Mouse (Mus musculus) layer of hippocampus, adult 18-20 months (tissue): ENCODE data around the gene Zfp212. TPM values are rescaled to one million over a fixed set of nuclear protein-coding genes. Genes with fewer than 3 reads are reported as not detected.

ENCODE experiments used
- DNase-seq, 2 experiments: peaks; one replicate each; pipeline ENCODE4 v3.0.0; 2022; ENCODE audit warnings: low spot score in 2 of 2
- long read RNA-seq: library from polyadenylated mRNA; stranded (forward); transcript quantifications from one replicate; pipeline ENCODE4 v2.0.0, GENCODE M21; 2021
- total RNA-seq, 2 experiments: library from RNA; stranded (reverse); gene quantifications; 2 replicates each; pipeline ENCODE4 v1.2.3; 2021

Gene Zfp212
- total RNA-seq, result 10 to 100 TPM; 19.7 to 20.2 TPM
- long read RNA-seq, transcript Zfp212-201 (5 exons, 2,801 nt), result major isoform, 11 of 16 reads
- long read RNA-seq, partial matches to known transcripts, result 1 of 16 reads
- long read RNA-seq, other reads (novel, unspliced or antisense), result 4 of 16 reads

DNA sequence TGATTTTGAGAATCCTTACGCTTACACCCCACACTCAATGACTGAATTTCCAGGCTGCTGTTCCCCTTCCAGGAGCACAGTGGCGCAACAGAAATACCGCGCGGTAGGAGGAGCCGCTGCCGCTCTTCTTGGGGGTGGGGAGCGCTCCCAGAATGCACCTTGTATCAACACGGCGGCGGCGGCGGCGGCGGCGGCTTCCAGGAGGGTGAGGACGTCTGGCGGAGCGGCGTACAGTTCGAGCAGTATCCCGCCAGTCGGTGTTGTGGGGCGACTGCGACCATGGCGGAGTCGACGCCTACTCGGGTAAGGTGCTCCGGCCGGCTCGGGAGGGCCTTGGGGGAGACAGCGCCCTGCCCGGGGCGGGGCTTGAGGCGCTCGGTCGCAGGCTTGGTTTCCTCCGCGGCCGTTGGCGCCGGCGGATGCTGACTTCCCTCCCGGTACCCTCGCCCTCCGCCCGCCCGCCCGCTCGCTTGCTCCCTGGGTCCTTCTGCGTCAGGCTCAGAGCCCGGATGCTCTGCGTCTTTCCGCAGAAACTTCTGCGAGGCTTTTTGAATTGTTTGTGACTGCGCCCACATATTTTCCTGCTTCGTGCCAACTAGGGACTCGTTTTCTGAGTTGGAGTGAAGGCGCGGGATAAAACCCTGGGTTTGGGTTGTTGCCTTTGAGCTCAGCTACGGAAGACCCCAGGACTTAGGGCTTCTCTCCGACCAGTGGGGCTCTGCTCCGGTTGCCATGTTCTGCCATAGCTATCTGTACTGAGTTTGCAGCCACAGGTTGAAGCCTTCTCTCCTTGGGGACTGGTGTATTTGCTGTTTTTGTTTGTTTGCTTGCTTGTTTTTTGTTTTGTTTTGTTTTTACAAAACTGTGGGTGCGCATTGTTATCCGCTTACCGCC is at the start of gene Zfp212:
Gene Zfp212 (plus strand): TSS at position 30 of the 894 bp plus-strand sequence.
- DNase-seq, result peak; percentile 88 to 93

DNA sequence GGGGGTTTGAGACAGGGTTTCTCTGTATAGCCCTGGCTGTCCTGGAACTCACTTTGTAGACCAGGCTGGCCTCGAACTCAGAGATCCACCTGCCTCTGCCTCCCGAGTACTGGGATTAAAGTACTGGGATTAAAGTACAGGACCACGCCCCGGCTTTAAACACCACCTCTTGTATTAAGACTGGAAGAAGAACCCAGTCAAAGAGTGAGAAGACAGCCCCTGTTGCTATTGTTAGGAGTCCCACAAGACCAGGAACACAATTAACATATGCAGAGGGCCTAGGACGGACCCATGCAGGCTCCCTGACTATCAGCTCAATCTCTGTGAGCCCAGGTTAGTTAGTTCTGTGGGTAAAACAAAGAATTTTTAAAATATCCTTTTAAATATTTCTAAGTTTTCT is 48.0 kb upstream of the Zfp212 start:
- no peak for DNase-seq

DNA sequence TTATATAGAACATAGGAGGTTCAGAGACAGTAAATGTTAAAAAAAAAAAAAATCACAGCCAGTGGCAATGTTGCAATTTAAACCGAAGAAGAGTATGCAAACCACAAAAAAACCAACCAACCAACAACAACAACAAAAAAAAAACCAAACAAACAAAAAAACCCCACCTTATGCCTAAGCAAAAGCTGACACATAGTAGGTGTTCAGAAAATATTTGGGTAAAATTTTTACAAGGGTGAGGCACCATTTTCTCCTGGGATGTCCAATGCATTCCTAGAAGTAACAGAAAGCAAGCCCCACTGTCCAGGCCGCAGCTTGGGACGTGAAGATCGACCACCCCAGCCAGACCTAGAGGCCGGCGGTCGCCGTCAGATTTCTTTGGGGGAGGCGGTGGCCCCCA is 43.2 kb upstream of the Zfp212 start, which contains the start of gene Zfp282:
Gene Zfp282 (plus strand): TSS at position 147 of the 400 bp plus-strand sequence.
- no peak for DNase-seq

DNA sequence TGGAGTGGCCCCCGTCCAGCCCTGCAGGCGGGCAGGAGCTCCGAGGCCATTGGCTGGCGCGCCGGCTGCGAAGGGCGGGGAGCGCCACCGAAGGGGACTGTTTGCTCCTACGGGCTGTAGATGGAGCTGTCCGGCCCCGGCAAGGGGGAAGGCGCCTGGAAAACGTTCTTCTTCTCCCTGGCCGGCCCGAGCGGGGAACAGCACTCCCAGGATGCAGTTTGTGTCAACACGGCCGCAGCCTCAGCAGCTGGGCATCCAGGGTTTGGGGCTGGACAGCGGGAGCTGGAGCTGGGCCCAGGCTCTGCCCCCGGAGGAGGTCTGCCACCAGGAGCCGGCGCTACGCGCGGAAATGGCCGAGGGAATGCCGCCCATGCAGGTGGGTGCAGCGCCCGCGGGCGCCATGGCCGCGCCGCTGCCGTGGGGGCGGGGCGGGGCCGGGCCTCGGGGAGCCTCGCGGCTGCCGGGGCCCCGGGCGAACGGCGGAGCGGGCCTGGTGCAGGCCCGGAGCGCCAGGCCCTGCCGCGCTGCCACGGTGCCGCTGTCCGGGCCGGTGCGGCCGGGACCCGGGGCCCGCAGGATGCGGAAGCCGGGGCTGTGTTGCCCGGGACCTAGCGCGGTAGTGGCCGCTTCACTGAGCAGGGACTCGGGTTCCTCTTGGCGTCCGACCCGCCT is 42.7 kb upstream of the Zfp212 start:
- DNase-seq, result peak; percentile 91 to 92

DNA sequence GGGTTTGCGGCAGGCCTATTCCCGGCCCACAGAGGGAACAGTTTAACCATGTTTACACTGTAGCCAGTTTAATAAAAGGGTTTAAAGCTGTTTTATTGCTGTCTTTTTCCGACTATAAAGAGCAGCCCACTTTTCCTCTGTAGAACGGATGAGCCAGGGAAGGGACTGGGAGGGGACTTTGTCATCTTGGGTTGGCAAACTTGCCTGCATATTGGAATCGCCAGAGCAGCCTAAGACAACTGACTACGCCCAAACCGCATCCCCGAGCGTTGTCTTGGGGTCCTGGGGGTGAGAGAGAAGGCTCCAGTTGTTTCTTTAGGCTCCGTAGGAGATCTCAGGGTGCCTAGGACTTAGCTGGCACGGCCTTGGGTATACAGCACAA is 42.2 kb upstream of the Zfp212 start:
- DNase-seq, result no peak

DNA sequence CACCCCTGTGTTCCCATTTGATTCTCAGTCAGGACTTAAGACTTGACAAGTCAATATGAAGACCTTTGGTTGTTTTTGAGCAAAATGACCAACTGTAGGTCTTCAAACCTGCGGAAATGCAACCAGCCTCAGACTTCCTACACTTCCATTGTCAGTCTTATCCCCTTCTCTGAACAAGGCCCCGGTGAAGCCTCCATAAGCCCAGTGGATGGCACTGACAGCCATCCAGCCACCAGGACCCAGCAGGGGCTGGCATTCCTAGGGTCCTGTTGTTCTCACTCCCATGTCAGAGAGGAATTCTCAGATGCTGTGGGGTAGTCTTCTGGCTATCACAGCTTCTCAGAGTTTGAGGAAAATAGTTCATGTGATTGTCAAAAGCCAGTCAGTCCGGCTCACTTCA is 41.7 kb upstream of the Zfp212 start:
- no peak for DNase-seq

DNA sequence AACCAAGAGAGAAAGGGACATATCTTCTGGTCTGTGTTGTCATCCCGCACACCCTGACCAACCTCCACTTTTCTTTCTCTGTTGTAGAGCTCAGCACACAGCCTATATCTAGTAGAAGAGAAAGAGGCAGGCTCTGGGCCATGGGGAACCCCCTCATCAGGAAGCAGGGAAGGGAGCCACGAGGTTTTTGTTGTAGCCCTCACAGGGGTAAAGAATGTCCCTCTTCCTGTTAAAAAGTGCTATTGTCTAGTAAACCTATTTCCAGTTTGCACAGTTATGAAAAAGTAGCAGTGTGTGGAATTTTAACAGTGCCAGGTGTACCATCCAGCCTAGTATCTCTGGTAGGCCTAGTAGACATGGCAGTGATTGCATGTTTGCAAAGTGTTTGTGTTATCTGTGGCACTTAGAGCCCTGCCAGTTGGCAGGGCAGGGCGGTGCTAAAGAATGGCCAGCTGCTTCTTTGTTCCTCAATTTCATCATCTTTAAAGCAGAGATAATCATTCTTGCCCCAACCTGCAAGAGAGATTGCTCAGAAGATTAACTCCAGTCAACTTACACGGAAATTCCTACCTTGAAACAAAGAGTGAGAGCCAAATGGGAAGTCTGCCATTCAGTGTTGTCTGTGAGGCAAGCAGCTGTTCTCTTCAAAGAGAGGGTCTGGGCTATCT is 41.1 kb upstream of the Zfp212 start:
- DNase-seq, result no peak

DNA sequence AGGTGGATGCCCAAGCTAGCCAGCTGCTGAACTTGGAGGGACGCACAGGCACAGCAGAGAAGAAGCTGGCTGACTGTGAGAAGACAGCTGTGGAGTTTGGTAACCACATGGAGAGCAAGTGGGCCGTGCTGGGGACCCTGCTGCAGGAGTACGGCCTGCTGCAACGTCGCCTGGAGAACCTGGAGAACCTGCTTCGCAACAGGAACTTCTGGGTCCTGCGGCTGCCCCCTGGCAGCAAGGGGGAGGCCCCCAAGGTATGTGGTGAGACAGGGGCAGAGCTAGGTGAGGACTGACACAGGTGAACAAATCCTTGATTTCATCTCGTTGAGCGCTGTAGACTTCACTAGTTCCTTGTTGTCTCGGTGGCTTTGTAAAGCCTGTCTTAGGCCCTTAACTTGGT is 40.1 kb upstream of the Zfp212 start:
- no peak for DNase-seq

DNA sequence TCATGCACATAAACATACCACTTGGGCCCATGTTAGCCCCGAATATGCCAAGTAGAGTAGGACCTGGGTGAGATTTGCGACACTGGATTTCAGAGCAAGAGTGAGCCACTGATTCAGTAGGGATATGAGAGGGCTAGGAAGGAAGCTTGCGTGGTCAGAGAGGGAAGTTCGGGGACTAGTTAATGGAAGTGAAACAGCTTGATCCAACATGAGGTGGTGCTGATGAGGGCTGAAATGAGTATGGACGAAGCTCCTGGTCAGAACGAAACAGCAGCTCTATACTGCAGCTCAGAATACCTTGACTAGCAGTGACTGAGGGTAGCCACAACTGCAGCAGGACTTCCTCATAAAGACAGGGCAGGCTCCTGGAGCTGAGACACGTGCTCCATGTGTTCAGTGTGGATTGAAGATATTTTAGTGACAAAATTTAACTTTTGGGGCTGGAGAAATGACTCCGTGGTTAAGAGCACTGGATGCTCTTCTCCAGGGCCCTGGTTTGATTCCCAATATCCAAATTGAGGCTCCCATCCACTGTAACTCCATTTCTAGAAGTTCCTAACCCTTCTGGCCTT is 31.4 kb upstream of the Zfp212 start:
- DNase-seq, result no peak

DNA sequence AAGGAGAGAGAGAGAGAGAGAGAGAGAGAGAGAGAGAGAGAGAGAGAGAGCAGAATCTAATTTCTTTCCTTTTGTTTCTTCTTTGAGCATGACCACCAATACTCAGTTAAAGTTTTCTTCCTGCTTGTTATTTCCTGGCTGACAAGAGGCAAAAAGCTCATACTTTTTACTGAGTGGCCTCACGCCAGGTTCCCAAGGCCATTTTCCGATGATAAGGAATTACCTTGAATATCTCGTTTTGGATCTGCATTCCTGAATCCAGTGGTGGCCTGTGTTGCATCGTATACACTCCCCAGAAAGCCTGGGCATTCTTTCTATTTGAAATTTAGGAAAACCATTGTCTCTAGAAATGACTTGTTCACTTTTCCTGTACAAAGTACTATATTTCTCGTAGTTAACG is 20.9 kb upstream of the Zfp212 start:
- DNase-seq, result no peak

DNA sequence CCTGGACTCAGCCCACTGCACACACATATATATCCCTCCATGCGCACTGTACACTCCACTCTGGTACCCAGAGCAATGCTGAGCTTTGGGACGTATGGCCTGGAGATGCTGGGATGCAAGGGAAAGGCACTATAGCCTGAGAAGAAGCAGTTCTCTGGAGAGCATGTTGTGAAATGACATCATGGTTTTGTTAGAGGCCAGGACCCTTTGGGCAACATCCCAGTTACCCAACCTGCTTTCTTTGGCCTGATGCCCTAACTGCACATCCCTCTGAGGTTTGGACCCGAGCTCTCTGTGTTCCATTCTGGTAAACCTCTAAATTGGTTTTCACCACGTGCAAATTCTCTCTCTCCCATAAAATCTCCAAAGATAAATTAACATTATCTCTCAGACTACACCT is 16.7 kb upstream of the Zfp212 start:
- DNase-seq, result no peak

DNA sequence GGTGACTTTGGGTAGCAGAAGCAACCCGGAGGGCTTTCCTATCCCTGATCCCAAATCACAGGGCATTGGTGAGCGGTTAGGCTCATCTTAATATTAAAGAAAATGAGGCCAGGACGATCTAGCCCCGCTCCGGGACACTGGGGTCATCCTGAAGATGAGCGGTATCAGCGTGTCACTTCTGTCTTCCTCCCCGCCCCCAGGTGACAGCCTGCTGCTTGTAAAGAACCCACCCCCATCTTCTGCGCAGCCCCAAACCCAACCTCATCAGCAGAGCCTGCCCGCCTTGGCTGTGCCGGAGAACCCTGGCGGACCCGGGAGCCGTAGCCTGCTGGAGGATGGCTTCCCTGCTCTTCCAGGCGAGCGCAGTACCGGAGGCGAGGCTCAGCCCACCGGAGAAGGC is 15.9 kb upstream of the Zfp212 start:
- DNase-seq, result no peak

DNA sequence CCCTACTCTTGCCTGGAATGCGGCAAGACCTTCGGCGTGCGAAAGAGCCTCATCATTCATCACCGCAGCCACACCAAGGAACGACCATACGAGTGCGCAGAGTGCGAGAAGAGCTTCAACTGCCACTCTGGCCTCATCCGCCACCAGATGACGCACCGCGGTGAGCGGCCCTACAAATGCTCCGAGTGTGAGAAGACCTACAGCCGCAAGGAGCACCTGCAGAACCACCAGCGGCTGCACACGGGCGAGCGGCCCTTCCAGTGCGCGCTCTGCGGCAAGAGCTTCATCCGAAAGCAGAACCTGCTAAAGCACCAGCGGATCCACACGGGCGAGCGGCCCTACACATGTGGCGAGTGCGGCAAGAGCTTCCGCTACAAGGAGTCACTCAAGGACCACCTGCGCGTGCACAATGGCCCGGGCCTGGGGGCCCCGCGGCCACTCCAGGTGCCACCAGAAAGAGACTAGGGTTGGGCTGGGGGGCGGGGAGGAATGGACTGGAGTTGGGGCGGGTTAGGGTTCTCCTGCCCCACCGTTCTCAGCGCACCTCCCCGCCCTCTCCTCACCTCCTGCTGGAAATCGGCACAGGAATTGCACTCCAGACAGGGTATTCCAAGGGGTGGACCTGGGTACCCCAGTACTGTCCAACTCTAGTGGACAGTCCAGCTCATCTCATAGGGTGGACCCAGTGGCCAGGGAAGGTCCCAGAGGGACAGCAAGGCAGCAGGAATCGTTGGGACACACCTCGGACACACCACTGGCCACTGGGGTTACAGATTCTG is 15.2 kb upstream of the Zfp212 start:
- DNase-seq, result no peak

DNA sequence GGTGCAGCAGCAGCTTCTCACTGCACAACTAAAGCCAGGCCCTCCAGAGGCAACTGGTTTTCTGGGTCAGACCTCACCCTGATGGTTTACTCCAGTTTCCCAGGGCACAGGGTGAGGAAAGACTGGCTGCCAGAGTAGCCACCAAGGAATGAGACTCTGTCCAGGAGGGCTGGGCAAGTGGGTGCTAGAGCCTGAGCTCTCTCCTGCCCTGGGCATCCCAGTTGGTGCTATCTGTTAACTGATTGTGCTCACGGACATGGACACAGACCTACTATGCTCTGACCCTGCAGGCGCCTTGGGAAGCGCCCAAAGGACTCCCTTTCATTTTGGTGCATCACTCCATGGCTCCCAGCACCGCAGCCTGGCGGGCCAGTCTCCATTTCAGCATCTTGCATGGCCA is 13.9 kb upstream of the Zfp212 start:
- DNase-seq, result no peak

DNA sequence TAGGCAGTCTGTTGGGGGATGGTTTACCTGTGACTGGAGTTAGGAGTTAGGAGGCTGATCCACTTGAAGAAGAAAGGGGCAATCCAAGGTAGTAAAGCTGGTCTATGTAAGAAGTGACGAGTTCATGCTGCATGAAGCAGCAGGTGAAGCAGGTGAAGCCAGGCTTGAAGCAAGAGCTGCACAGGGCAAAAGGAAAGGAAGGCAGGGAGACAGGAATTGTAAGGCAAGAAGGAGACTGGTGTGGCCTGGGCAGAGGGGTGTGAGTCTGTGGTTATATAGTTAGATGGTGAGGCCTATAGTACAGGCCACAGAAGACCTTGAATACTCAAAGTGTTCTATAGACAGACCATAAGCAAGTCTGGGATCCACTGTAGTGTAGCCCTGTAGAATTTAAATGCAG is 11.3 kb upstream of the Zfp212 start:
- DNase-seq, result no peak

DNA sequence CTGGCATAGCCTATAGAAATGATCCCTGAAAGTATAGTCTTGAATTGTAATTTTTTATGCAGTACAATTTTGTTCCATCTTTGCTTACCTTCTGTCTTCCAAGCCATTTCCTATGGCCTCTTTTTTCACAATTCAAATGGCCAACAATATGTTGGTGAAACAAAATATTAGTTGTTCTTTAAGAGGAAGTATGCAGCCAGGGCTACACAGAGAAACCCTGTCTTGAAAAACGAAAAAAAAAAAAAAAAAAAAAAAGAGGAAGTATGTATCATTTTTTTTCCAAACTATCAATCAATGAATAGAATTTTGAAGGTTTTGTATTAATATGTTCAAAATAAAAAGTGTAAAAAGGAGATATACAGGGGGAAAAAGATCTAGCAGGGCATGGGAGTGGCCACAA is 8.6 kb upstream of the Zfp212 start:
- DNase-seq, result no peak

DNA sequence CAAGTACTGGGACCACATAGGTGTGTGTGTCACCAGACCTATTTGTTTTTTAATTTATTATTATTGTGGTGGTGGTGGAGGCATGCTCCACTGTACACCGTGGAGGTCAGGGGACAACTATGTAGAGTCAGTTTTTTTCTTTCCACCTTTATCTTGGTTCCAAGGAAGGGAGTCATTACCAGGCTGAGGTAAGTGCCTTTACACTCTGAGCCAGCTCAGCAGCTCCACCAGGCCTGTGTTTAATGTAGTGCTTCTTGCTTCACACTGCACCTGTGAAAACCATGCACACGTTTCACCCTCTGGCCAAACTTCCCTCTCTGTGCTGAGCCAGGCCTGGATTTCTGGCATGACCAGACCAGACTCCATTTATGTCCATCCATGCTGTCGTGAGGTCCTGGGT is 7.3 kb upstream of the Zfp212 start:
- no peak for DNase-seq

DNA sequence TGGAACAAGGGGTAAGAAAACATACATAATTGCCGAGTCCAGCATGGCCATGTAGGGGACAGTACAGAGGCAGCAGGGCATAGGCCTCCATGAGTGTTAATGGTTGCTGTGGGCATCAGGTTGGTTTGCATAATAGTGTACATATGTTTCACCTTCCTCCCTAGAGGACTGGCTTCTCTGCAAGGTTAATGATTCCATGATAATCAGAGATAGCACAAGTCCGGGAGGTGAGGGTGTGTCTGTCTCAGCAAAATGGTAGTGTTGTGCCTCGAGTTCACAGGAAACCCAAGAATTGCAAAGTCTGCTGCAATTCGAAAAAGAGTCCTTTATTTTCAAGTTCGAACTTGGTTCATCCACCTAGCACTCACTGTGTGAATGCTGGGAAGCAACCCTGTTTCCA is 3.2 kb upstream of the Zfp212 start:
- no peak for DNase-seq

DNA sequence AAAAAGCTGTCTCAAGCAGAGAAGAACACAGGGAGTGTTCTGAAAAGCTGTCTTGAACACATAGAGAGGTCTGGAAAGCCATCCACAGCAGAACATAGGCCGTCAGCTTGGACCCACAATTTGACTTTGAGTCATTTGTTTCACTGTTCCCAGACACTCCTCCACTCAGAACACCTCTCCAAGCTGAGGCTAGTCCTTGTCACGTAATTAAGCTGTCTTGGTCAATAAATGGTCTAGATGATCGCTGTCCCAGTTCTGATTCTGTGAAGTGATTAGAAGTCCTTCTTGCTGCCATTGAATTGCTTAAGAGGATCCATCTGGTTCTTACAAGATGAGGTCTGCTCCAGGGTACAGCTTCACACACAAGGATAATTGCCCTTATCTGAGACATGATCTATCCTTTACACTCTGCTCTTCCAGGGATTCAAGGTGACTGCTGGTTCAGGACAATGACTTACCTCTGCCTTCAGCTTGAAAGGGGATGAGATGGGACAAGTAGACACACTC is 1.5 kb upstream of the Zfp212 start:
- no peak for DNase-seq

DNA sequence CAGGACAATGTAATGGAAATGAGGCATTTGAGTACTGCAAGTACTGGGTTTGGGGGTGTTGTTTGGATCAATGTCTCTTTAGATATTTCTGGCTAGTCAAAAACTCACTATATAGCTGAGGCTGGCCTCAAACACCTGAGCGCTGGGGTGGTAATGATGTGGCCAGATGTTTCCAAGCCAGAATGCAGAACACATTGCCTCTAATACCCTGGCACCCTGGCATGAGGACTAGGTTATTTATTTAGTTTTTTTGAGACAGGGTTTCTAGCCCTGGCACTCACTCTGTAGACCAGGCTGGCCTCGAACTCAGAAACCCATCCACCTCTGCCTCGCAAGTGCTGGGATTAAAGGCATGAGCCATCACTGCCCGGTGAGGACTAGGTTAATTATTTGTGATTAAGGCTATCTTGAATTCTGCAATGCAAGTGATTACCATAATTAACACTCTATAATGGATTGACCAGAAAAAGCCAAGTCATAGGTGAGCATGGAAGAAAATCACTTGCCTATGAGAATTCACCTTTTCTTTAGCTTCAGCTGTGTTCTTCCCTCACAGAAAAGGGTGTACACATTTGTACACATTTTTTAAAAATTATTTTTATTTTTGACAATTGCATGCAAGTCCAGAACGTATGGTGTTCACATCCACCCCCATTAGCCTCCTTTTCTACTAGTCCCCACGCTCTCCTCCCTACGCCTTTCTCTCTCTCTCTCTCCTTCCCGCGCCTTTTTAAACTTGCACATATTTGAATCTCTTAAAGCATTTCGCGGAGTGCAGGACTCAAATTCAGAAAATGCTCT is 430 bp upstream of the Zfp212 start:
- DNase-seq, result no peak
